Mouse (Mus musculus): ENCODE measurements at regions not wholly inside any gene's neighbourhood (a gene's known extent, or its start where the extent isn't known, plus 50 kb on each side); places are given as distances from the start of the nearest gene placed in this dataset.
"Not testable (repeated sequence)": the region's sequence is repeated elsewhere in the genome, so short reads cannot be mapped to it uniquely, and the experiment has no call there.

DNA sequence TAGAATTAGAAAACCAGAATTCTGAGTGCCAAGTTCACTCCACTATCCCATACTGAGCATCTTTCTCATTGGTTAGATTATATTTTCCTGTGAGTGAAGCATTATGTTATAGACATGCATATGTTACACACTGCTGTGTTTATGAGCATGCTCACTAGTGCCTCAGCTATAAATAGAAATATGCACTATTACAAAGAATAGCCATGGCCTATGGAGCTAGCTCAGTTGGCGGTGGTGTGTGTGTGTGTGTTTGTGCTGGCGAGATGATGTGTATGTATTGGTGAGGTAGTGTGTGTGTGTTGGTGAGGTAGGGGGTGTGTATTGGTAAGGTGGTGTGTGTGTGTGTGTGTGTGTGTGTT, 106.2 kb downstream of the Sec31a start:
- intact Hi-C loops (cut with DNase I) = no loop called here

DNA sequence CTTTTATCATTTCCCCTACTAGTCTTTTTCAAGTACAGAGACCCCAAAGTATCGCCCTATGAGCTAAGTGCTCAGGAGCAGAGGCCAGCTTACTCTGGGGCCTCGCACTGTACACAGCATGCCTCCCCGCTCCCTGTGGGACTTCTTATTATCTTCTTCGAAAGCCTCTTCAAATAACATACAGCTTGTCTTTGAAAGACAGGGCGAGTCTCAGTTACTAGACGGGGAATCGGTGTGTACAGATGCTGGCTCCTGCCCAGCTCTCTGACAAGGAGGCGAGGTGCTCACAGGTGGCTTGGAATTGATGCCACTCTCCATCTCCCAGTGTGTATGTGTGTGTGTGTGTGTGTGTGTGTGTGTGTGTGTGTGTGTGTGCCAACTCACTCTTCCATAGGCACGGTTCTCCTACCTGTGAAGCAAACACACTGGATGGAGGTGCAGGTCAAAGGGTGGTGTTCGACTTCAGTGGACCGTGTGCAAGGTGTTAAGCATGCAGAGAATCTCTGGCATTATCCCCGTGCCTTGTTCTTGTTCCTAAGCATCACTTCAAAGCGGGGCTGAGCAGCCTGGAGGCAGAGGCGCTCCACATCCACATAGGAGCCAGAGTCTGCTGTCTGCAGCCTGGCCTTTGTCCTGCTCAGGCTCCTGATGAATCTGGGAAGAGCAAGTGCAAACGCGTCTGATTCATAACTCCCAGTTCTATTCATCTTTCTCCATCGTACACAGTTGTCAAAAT, 106.8 kb downstream of the Sec31a start:
- intact Hi-C loops (cut with DNase I) = no loop called here

DNA sequence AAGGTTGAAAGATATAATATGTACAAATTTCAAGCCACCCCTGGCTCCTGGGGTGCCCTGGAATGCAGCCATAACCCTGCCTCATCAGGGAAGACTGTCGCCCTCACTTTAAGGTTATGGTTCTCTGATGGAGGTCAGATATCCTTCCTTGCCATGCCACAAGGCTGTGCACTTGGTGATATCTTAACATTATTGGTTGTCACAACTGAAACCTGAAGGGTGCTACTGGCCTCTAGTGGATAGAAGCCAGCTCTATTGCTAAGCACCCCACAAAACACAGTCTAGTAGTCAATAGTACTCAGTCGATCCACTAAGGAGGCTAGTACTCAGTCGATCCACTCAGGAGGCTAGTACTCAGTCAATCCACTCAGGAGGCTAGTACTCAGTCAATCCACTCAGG, 111.6 kb downstream of the Sec31a start:
- intact Hi-C loops (cut with DNase I) = loop anchor here (5.0 kb wide), 2 partner anchors 137 to 232 kb away; no protein-coding TSS in a partner anchor

DNA sequence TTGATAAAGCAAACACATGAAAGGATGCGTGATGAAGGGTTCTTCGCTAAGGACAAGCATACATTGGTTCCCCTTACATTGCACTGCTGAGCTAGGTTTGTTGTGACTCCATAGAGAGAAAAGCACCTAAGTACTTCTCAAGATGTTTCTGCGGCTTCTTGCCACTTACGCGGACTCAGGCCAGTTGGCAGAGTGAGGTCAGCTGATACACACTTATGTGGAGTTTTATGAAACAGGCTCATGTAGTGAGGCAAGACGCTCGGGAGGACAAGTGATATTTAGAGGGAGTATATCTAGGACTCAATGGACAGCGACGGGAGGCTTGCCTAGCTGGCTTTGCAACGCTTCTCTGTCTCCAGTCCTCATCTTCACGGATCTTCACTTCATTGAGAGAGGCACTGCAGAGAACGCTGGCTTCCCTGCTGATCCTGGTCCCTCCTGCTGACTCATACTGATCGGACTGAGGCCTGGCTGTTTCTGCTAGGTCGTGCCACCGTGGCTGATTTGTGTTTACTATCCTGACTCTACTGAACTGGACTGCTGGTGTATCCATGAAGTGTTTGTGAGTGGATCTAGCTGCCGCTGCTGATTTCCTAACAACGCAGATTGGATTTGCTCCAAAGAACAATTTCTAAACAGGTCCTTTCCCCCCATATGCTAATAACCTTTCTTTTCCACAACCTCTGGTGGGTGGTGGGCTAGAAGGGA, 113.8 kb downstream of the Sec31a start:
- intact Hi-C loops (cut with DNase I) = loop anchor here (5.0 kb wide), 2 partner anchors 135 to 230 kb away; no protein-coding TSS in a partner anchor

DNA sequence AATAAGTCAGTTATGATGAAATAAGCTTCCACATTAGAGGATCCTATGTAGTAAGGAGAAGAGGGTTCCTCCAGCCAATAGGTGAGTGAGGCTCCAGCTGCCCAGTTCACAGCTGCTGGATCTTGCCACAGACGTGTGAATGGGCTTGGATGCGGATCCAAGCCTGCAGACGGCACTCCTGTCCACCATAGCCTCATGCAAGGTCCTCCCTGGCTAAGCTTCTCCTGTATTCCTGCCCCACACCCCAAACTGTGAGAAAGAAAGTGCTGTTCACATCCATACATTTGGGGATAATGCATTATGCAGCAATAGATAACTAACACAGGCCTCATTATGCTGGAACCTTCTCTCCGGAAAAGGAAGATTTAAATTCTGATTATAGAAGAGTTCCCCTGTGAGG, 116.9 kb downstream of the Sec31a start:
- intact Hi-C loops (cut with DNase I) = no loop called here

DNA sequence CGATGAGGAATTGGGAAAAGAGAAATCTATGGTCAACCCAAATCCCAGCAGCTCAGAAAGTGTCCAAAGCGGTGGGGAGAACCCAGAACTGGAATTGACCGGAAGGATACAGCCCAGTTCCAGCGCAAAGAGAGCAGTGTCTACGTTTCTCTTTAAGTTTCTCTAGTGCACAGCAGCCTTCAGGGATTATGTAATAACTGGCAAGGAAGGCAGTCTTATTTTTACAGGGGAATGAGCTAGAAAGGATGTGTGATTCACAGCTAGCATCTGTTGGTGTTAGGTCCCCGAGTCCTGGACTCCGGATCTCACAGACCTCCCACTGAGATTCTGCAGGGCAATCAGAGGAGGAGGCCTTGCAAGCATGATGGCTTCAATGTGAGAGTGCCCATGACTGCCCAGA, 121.8 kb downstream of the Sec31a start:
- intact Hi-C loops (cut with DNase I) = no loop called here

DNA sequence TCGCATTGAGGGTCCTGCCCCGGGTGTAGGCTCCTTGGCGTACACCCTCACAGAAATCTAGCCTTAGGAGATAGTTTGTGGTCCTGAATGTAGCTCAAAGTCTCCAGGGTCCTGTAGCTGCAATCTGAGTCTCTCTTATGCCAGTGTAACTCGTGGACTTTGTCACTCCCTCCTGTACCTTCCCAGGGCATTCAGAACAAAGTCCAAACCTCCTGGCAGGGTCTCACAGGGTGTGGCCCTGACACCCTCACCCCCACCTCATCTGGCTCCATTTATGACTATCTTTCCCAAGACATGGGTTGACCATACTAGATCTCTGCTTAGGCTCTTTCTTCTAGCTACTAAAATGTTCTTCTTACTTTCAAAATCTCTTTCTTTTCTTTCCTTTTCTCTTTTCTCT, 120.6 kb upstream of the Tmem150c start:
- intact Hi-C loops (cut with DNase I) = no loop called here

DNA sequence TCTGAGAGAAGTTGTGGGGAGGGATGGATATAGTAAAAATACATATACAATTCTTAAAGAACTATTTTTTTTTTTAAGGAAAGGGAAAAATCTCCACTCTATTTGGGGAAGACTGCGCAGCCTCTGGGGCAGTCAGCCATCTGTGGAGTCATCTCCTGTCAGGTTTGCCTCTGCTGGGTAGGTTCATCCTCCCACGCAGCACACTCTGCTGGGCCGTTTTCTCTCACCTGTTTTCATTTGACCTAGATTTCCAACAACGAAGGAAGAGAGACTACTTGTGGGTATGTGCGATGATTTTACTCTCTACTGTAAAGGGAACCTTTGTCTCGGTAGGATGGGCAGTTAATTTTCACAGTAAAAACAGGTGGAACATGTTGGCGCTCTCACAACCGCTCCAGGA, 119.9 kb upstream of the Tmem150c start:
- intact Hi-C loops (cut with DNase I) = no loop called here

DNA sequence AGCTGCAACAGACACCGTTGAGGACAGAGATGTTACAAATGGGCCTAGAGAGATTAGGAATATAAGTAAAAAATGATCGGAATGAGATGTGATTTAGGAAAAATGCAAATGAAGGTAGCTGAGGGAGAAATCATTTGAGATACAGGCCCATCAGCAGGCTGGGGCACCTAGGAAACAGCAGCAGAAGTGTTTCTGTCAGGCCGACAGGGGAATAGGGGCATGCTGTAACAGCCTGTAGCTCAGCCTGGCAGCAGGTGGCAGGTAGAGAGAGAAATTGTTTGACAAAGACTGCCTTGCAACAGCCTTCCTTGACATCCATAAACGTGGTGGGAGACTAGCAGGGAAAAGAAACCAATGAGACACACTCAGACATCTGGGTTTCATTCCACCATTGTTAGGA, 115.1 kb upstream of the Tmem150c start:
- intact Hi-C loops (cut with DNase I) = no loop called here

DNA sequence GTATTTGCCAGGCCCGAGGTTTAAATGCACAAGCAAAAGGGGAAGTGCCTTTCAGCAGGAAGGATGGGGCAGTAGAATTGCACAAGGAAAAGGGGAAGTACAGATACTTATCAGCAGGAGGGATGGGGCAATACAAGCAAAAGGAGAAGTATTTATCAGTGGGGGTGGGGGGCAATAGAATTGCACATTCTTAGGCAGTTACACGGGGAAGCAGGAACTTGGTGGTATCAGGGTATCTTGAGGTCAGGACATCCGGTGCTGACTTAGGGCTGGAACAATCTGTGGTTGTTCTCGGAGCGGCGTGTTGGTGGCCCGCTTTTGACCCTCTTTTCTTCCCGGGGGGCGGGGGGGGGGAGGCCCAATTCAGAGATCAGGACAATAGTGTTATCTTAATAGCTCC, 112.4 kb upstream of the Tmem150c start:
- intact Hi-C loops (cut with DNase I) = not testable (repeated sequence)

DNA sequence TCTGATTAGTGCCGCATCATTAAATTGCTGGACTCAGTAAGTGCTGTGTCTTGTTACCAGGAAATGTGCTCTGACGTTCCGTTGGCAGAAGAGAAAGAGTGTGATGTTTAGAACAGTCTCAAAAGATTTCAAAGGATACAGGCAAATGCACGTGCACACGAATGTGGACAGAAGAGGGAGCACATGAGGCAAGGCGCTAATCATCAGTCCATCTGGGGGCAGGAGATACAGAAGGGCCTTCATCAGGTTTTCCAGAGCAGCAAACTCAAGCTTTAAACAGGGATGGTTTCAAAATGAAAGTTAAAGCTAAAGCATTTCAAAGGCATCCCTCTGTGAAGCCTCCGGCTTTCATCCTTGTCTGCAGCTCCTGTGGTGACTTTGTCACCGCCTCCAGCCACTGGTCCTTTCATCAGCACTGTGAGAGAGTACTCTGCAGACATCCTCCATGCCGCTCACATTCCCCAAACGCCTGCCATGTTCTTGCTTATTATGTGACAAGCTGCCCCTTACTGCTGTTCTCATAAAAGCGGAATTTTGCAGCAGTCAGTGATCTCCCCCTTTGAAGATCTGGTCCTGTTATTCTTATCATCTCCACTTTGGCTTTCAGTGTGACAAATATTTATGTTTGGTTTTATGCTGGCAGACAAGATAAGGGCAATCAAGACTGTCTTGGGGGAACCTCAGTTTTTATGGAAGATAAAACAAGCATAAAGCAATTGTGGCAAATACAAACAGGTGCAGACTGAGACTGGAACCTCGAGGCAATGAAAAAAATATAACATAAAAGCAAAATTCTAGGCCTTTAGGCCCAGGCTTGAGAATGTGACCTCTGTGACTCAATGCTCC, 111.5 kb upstream of the Tmem150c start:
- intact Hi-C loops (cut with DNase I) = no loop called here

DNA sequence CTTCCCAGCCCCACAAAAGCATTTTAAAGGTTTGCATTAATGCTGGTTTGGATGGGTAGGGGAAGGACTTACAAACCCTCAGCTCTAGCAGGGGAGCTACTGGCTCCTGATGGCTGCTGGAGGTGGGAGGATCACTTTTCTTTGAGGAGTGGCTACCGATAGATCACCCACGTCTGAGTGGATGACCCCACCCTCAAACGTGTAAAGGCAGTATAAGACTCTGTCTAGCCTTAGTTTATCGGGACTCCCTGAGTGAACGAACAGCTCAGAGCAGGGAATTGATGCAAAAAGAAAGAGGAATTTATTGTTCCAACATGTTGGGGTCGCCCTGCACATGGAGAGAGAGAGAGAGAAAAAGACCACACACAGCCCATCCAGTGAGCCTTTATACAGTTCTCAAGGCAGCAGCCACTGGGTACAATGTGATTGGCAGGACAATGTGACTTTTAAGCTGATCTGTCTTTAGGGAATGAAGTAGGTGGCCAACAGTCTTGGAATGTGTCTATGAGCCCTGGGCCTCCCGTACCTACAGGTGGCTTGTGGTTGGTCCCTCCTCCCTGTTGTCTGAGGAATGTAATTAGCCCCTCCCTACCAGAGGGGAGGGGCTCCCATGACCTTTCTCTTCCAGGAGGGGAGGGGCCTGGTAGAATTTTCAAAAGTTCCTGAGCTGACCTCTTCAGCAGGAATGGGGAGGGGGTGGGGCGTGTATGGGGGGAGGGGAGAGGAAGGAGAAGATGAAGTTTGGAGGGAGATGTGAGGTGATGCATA, 108.7 kb upstream of the Tmem150c start:
- intact Hi-C loops (cut with DNase I) = no loop called here

DNA sequence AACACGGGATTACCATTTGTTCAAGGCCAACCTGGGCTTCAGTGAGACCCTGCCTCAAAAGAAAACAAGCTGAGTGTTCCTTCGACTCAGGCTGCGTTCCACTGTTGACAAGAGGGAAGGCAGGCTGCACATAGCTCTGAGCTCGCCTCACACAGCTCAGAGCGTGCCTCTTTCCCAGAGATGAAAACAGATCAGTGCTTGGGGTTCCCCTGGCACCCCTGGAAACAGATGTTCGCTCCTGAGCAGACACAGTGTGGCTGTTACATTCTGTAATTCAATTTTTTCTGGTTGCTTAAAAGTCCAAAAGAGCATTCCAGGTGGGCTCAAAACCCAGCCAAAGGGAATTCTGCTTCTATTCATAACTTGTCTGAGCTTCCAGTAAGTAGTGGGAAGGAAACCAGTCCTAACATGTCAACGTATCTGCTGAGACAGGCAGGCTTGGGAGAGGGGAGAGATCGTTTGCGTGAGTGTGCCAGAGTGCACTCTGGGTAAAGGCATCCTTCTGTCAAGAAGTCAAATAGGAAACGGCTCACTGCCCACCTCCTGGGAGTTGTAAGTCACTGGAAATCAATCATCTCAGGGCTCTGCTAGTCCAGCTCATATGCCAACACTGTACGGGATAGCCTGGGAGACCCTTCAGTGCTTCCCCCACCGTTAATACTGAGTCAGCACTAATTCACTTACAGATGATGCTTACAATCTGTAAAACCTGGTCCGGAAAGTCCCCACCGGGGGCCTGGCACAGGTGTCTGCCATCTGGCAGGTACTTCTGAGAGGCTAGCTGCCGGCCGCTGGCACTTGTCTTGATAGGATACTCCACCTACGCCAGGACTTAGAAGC, 107.3 kb upstream of the Tmem150c start:
- intact Hi-C loops (cut with DNase I) = no loop called here

DNA sequence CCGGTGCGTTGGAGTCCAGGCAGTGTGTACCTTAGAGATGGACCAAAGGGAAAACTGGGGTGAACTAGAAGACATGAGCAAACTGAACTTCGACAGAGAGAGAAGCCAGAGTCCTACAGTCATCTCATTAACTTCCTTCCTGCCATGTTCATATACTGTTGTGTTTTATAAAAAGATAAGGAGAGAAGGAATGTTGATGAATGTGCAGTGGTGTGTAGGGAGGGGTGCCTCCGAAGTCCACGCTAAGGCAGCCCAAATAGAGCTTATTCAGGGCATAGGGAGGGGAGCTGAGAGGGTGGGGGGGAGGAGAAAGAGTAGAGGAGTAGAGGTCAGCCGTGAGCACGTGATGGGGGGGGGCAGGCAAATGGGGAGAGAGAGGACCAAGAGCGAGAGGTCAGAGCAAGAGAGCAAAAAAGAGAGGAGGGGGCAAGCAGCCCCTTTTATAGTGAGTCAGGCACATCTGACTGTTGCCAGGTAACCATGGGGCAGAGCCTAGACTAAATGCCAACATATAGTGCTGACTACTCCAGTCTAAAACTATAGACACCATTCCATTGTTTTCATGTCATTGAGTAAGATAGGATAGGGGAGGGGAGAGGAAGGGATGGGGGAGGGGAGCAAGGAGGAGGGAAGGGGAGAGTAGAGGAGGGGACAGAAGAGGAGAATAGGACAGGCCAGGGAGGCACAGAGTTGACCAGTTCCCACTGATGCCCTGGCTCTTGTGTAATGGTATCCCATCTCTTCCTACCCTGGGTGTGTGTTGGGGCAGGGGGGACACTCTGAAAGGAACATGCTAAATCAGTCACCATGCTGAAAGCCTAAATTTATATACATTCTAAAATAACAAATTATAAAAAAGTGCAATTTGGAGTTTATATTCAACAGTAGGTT, 100.4 kb upstream of the Tmem150c start:
- intact Hi-C loops (cut with DNase I) = no loop called here

DNA sequence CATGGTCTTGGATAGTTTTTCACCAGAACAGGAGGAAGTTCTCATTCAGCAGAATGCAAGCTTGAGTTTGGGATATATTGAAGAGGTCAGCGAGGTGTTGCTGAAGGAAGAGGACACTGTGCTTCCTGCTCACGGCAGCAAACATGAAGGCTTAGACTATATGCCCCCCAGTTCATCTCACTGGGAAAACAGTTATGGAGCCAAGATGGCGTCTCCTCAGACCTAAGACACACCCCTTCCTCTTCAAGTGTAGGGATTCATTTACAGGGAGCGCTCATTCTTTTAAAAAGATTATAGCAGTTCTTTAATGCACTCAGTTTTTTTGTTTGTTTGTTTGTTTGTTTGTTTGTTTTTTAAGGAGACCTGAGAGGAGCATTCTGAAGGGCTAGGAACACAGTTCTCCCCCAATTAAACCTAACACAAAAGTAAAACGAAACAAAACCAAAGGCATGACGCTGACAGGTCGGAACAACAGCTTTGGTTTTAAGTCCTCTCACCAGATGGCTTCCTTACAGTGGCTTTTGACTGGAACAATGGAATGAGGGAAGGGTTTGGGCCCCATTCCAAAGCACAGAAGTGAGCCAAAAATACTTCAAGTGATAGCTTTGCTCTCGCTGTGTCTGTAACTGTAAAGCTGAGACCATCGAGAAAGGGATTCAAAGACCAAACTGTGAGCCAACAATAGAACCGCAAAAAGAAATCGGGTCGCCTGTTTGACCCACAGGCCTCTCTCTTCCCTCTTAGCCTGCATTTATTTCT, 99.5 kb upstream of the Tmem150c start:
- intact Hi-C loops (cut with DNase I) = no loop called here

DNA sequence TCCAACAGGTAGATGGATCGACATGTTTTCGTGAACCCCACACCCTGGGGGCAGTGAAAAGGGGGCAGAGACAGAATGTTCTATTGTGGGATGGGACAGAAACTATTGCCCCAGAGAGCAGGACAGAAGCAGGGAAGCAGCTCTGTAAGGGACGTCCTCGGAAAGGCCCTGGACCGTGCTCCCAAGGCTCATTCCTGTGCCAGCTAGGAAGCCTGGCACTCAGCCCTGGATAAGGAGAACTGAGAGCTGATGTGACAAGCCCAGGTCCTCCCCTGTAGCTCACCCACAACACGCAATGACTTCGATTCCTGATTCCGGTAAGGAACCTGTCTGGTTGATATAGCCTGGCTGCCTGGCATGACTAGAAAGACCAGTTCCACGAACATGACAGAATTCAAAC, 95.7 kb upstream of the Tmem150c start:
- intact Hi-C loops (cut with DNase I) = no loop called here

DNA sequence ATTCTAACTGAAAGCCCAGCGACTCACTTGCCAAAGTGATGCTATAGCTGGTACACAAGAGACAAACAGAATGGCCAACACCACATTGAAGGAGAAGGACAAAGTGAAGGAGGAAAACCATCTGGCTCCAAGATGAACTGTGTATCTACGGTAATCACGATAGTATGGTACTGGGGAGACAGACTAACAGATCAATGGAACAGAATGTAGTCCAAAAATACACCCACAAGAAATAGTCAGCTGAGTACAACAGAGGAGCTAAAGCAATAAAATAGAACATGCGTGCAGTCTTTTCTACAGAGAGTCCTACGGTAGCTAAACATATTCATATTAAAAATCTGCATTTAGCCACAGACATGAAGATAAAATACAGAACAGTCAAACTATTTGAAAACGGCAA, 92.4 kb upstream of the Tmem150c start:
- intact Hi-C loops (cut with DNase I) = no loop called here

DNA sequence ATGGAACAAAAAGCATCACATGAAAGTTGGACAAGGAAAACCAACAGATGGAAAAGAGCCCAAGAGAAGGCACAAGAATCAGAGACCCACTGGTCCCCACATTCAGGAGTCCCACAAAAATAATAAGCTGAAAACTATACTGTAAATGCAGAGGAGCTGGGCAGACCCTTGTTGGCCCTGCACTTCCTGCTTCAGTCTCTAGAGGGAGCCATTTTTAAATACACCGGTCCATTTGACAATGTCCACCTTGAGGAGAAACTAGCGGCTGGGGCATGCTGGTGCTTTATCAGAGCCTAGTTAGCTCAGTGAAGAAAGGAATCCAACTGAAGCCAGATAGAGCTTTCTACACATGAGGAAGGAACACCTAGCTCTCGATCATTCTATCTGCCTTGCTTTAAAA, 90.1 kb upstream of the Tmem150c start:
- intact Hi-C loops (cut with DNase I) = no loop called here

DNA sequence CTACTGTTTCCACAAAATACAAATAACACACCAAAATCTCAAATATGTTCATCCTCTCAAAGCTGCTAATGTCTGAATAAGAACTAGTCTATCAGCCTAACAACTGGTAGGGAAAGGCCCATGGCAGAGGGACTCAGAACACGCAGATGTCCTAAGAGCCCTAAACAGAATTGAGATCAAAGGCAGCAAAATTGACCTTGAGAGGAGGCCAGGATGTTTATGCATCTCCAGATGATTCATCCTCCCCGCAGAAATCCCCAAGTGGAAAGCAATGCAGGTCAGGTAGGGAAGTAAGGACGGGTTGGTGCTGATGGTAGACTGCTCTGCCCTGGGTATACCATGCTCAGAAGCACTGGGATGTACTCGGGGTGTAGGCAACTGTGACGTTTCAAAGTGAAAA, 89.0 kb upstream of the Tmem150c start:
- intact Hi-C loops (cut with DNase I) = no loop called here
